Mouse (Mus musculus) granulocyte monocyte progenitor cell, adult 5-6 weeks (primary cell): ENCODE data around the gene Txk. TPM values are rescaled to one million over a fixed set of nuclear protein-coding genes. Genes with fewer than 3 reads are reported as not detected.

Source experiments
- ATAC-seq: replicated peaks from 2 replicates; pipeline ENCODE4 v1.8.0; 2016; ENCODE audit warnings: mild to moderate bottlenecking, moderate TSS enrichment, inconsistent platforms; ENCODE audit not compliant: poor library complexity, severe bottlenecking
- total RNA-seq, 2 experiments: library from RNA; stranded (forward) in 1 of 2; stranded (reverse) in 1 of 2; fragments of 200-712, 200-1000 nt in 1 of 2; fragments of >200 nt in 1 of 2; fragmentation: Nextera tagmentation in 1 of 2; gene quantifications; 2 replicates each; pipeline ENCODE4 v1.2.3; 2014 to 2017

The Txk gene
- total RNA-seq, 2 experiments from 2014 or later, result 0.31 TPM; not detected in 1

DNA sequence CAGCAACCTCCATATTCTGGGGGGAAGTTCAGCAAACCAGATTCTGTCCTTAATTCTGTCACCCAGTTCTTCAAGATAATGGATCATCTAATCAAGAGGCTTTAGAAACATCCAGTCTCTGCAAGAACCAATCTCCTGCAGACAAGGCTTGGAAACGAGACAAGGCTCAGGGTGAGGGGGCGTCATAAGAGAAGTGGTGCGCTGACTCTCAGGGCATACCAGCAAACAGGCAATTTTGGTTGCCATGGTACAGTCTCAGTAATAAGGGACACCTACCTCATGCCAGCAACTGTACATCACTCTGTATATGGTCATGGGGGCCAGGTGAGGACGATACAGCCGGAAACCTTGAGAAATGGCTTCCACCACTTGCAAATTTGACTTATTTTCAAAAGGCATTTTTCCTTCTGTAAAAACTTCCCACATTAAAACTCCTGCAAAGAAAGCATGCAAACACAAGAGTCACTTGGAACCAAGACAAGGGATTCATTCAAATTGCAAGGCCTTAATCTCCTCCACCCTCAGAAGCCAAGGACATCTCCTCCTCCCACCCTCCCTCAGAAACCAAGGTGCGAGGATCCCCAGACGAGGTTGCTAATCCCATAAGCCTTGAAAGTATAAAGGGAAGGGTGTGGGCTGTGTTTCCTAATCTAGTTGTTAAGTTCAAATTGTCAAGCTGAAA, 53.6 kb downstream of the Txk start:
- ATAC-seq, result no peak

DNA sequence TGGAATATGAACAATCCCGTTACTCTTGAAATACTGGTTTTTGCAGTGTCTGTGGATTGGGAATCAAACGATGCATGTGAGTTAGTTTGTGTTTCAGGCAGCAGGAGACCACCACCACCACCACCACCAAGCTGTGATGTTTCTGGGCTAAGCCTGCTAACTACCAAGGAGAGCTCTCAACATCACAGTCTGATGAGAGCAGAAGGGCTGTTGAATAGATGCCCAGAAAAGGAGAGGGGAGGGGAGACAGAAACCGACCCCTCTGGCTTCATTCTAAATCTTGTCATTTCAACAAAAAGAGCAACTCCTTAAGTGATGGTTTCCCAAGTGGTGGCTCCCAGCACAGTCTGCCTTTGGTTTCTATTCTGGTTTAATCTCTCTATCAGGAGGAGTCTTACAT, 54.2 kb downstream of the Txk start:
- ATAC-seq, result no peak

DNA sequence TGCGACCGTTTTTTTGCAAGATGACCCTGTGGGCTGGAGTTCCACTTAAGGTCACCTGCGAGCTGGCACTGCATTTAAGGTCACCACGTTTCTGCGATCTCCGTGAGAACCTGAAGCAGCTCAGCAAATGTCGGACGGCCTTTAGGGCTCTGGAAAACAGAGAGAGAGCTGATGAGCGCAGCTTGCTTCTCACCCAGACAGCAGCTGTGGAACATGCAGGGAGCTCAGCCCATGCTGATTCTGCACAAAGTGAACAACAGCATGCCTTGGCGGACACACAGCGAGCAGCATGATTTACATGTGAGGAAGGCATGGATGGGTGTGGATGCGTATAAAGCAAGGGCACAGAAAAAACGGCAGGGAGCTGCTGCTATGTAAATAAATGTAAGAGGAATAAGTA, 56.1 kb downstream of the Txk start:
- no peak for ATAC-seq

DNA sequence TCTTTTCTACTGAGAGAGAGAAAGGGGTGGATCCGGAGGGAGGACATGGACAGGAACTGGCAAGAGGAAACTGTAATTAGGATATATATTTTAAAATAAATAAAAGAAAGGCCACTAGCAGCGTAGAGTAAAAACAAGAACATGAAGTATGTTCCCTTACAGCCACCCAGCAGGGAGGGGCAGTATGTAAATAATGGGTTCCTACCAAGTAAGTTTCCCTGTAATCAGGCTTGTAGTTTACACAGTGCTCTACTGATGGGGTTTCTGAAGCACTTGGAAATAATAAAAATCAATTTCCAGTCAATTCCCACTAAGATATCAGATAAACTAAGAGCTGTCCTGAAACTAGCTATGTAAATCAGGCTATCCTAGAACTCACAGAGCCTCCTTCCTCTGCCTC, 57.9 kb downstream of the Txk start:
- ATAC-seq, result no peak

DNA sequence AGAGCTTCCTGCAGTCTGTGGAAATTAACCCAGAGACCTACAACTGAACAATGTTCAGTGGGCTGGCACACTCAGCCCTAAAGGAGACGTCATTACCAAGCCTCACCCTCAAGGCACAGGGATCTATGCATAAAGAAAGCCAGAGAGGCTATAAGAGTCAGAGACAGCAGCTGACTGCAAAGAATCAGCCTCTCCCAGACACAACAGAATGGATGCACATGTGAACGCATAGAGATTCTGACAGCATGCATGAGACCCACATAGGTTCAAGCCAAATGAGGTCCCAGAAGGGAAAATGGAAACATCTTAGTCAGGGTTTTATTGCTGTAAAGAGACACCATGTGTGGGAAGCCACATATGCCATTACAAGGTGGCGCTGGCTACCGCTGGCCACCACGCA, 62.1 kb downstream of the Txk start:
- ATAC-seq, result no peak

GRCm38 (mm10) chr5:72689556-72689955, 63.0 kb downstream of the Txk start:
- ATAC-seq, result no peak

DNA sequence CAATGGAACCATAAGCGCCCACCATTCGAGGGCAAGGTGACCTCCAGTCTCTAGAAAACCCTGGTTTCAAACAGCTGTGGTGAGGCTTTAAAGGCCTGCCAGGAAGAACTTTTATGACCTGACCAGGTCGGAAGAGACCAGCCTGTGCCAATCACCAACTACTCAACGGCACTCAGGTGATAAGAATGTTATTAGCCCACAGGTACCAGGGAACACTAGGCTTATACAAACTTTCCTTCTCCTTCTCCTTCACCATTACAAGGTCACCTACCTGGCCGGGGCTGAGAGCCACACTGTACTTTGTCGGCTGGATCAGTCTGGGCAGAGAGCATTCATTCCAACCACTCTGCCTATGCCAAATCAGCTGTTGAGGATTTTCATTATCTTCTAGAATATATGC, 71.1 kb downstream of the Txk start:
- no peak for ATAC-seq

DNA sequence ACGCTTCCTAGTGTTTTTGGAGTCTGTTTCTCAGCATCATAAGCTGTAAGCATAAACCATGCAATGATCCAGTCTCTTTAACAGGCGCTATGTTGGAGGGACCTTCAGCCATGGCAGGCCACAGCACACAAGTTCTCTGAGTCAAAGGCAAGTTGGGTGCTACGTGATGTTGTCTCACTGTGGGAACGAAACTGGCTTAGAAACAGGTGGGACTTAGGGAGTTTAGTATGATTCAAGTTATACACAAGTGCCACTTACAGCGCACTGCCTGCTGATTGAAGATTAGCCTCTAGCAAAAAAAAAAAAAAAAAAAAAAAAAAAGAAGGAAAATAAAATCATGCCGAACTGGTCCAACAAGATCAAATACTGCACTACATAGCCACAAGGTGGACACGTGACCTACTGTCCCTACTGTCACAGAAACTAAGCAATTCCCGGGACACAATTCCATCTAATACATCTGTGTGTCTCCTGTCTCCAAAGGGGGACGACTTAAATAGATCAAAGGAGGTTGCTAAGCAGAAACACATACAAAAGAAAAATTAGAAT, 77.5 kb downstream of the Txk start:
- no peak for ATAC-seq

- ATAC-seq, result no peak
Measured at GRCm38 (mm10) chr5:72671017-72671699, 81.4 kb downstream of the Txk start.

- ATAC-seq, result no peak
Measured at GRCm38 (mm10) chr5:72668351-72668750, 84.2 kb downstream of the Txk start.

DNA sequence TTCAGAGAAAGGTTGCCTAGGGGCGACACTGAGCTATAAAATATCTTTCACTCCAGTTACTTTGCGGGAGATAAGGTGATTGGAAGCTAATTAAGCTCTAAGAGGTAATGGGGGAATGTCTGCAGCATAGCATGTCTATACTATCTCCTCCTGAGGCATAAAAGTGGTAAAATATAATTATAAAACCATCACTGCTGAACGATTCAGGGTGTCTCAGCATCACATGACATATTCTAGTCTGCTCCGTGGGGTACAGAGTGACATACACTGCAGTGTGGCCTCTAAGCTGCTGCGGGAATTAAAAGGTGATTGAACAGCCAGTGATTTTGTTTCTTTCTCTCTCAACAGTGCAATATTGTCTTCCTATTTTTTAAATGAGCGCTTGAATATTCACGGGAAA, 86.1 kb downstream of the Txk start:
- ATAC-seq, result no peak

- ATAC-seq, result peak; percentile 68
Measured at GRCm38 (mm10) chr5:72665281-72665680, 87.3 kb downstream of the Txk start.

DNA sequence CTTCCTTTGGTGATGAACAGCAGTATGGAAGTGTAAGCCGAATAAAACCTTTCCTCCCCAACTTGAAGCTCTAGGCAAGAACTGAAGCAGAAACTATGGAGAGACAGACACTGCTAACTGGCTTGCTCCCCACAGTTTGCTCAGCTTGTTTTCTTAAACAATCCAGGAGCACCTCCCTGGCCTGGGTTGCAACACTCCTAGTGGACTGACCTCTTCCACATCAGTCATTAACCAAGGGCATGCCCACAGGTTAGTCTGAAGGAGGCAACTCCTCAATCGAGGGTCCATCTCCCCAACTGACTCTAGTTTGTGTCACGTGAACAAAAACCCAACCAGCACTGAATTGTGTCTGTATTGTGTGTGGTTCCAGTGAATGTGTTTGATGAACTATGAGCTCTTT, 87.7 kb downstream of the Txk start:
- no peak for ATAC-seq

DNA sequence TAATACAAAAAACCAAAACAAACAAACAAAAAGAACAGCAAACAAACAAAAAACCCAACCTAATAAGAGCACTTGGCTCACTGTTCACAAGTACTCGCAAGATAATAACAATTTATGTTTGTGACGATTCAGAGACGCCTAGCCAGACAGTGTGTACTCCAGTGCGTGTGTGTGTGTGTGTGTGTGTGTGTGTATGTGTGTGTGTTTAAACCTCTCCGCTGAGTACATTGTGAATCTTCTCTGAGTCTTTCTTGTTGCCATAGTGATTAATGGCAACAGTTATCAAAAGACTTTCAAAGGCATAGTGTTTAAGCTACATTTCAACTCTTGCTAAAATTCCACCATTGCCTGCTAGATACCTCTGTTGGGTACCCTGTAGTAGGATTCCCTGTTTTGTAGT, 88.5 kb downstream of the Txk start:
- ATAC-seq, result no peak

- ATAC-seq, result no peak
Measured at GRCm38 (mm10) chr5:72661051-72661781, 91.4 kb downstream of the Txk start.

- ATAC-seq, result no peak
Measured at GRCm38 (mm10) chr5:72658375-72658774, 94.2 kb downstream of the Txk start.

DNA sequence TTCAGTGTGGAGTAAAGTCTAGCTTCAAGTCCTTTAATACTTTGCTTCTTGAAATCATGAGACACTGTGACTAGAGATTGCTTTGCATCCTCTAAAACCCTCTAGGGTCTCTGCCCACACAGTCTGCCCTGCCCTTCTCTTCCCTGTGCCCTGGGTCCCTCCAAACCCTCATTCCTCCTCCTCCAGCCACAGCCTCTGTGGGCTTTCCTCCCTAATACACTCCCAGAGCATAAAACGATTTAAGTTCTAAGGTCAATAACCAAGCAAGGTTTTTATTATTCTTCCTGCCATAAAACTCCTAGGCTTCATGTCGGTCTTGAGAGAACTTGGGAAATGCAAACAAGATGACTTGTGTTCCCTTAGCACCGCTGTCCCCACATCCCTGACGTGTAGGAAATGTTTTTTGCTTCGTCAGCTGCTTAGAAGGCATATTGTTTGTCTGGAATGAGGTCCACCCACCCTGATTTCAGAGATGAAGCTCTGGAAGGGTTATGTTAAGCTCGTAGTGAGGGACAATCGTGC, 96.2 kb downstream of the Txk start:
- ATAC-seq, result no peak

DNA sequence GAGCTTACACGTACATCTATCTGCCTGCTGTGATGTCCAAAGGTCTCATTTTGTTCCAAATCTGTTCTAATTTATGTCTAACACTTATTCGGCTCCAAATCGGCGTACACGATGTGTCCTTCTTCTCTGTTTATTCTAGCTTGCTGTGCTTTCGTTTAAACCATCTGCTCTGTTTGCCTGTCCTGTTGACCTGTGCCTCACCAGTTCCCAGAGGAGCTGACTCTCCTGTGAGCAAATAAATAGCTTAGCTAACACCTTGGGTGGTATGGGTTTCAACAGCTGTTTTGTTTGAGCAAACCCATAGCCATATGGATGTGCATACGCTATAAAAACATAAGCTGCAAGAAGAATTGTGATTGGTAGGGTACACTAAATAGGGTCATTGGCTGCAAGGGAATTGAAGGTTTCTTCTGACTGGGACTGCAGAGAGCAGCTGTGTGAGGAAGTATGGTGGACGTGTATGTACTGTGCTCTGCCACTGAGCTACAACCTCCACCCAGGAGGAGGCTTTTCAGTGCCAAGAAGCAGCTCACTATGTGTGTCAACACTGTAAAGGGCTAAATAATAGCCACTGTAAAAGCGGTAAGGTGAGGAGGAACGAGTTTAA, 99.4 kb downstream of the Txk start:
- ATAC-seq, result no peak

DNA sequence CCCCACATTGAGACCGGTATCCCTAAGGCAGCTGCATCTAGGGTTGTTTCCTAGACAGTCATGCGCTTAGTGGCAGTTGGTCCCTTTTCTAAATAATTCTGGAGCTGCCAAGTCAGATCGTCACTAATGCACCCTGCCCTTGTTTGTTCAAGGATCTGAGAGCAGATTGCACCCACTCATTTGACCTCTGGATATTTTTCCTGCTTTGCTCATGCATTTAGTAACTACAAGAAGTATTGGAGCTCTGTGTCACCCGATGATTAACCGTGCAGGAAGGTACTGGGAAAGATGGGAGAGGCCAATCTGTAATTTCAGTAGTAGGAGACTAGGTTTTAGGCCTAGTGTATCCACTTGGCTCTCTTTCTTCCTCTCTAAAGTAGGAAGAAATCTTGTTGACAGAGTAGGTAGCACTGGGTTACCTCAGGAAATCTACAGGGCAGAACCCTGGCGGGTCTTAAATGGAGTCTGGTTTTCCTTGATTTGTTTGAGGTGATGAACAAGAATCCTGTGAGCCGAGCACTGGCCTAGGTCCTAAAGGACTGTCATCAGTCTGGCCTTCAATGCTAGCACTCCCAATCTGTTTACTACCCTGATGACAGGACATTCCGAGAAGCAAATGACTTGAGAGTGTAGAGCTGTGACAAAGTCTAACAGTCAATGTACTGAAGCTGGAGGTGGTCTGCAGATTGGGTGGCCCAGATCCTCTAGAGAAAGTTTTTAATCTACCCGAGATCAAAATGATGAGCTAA, 103.4 kb downstream of the Txk start:
- no peak for ATAC-seq
